Mouse (Mus musculus) right cerebral cortex, adult 18-20 months (tissue): ENCODE measurements around the gene Hp1bp3.

ENCODE experiments used
- DNase-seq: peaks from one replicate; pipeline ENCODE4 v3.0.0; 2022; ENCODE audit warnings: mixed read lengths

The Hp1bp3 gene

GRCm38 (mm10) chr4:138216200-138216890, at the start of gene Hp1bp3:
Gene Hp1bp3 (plus strand): TSS chr4:138216296.
- DNase-seq, result peak; percentile 79

- DNase-seq, result peak; percentile 72
Measured at GRCm38 (mm10) chr4:138166519-138166918, 49.6 kb upstream of the Hp1bp3 start.

GRCm38 (mm10) chr4:138168162-138168561, 47.9 kb upstream of the Hp1bp3 start:
- DNase-seq, result no peak

- no peak for DNase-seq
Measured at GRCm38 (mm10) chr4:138169420-138169819, 46.7 kb upstream of the Hp1bp3 start.

GRCm38 (mm10) chr4:138172686-138173085, 43.4 kb upstream of the Hp1bp3 start:
- no peak for DNase-seq

- no peak for DNase-seq
Measured at GRCm38 (mm10) chr4:138179391-138179790, 36.7 kb upstream of the Hp1bp3 start.

- no peak for DNase-seq
Measured at GRCm38 (mm10) chr4:138180719-138181118, 35.4 kb upstream of the Hp1bp3 start.

- no peak for DNase-seq
Measured at GRCm38 (mm10) chr4:138184056-138184455, 32.0 kb upstream of the Hp1bp3 start.

GRCm38 (mm10) chr4:138184573-138184981, 31.5 kb upstream of the Hp1bp3 start:
- DNase-seq, result no peak

- DNase-seq, result no peak
Measured at GRCm38 (mm10) chr4:138185961-138186360, 30.1 kb upstream of the Hp1bp3 start.

- no peak for DNase-seq
Measured at GRCm38 (mm10) chr4:138187995-138188394, 28.1 kb upstream of the Hp1bp3 start.

- DNase-seq, result no peak
Measured at GRCm38 (mm10) chr4:138192561-138192960, 23.5 kb upstream of the Hp1bp3 start.

GRCm38 (mm10) chr4:138200769-138201168, 15.3 kb upstream of the Hp1bp3 start:
- no peak for DNase-seq

- DNase-seq, result no peak
Measured at GRCm38 (mm10) chr4:138201696-138202095, 14.4 kb upstream of the Hp1bp3 start.

- DNase-seq, result no peak
Measured at GRCm38 (mm10) chr4:138210116-138210515, 6.0 kb upstream of the Hp1bp3 start.

- DNase-seq, result no peak
Measured at GRCm38 (mm10) chr4:138213861-138214260, 2.2 kb upstream of the Hp1bp3 start.

GRCm38 (mm10) chr4:138215671-138216199, 361 bp upstream of the Hp1bp3 start:
- no peak for DNase-seq

GRCm38 (mm10) chr4:138216891-138217392, 846 bp downstream of the Hp1bp3 start:
- peak; percentile 98 for DNase-seq

- peak; percentile 49 for DNase-seq
Measured at GRCm38 (mm10) chr4:138217441-138217840, 1.3 kb downstream of the Hp1bp3 start.

GRCm38 (mm10) chr4:138217951-138218685, 2.0 kb downstream of the Hp1bp3 start:
- DNase-seq, result no peak

- DNase-seq, result no peak
Measured at GRCm38 (mm10) chr4:138219331-138219730, 3.2 kb downstream of the Hp1bp3 start.

- no peak for DNase-seq
Measured at GRCm38 (mm10) chr4:138220761-138221160, 4.7 kb downstream of the Hp1bp3 start.

GRCm38 (mm10) chr4:138221406-138221805, 5.3 kb downstream of the Hp1bp3 start:
- DNase-seq, result no peak

- no peak for DNase-seq
Measured at GRCm38 (mm10) chr4:138222396-138222795, 6.3 kb downstream of the Hp1bp3 start.
